Comparison of ENCODE assay signal across 19 mouse cellular contexts in the genomic region with DNA sequence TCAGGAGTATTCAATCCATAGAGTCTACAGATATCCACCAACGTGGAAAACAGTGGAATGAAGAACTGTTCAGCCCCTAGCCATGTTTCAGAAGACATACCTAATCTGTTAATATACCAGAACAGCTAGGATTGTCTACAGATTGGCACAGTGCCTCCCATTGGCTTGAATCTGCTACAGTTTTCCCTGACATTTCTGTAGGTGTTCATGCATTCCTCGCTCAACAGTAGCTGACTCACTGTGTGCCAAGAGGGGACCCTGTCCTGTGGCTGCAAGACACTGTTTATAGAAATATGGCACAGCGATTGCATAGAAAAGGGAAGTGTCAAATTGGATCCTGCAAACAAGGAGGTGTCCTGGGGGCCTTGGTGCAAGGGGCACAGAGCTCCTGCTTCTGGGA. TPM values are rescaled to one million over a fixed set of nuclear protein-coding genes. Genes with fewer than 3 reads are reported as not detected.
DNase-seq lines count a peak whose midpoint lies in the region; ATAC-seq and TF ChIP-seq lines count a peak whose summit lies in the region.
"Had no signal": no experiment of that assay in that cellular context is flagged by ENCODE, and none has a peak within 500 bp of the region (broad histone marks: within the 10 kb centered on the region; RNA-seq: fewer than 3 reads in every experiment).

No protein-coding gene starts in this region.

- no peaks in the 10 kb centered on the region for H3K36me3 ChIP-seq in kidney, postnatal 0 days (ENCODE audit: insufficient read depth, low read length)
- no peaks in the 10 kb centered on the region for H3K36me3 ChIP-seq in kidney, embryonic 15.5 days
- no peaks in the 10 kb centered on the region for H3K36me3 ChIP-seq in forebrain, embryonic 15.5 days
- H3K36me3 ChIP-seq: embryonic facial prominence, embryonic 12.5 days; heart, embryonic 12.5 days; hindbrain, embryonic 10.5 days had no signal

- H3K9me3 ChIP-seq in kidney, postnatal 0 days (replicated peaks; ENCODE audit: low read length) = no peaks in the 10 kb centered on the region
- no peaks in the 10 kb centered on the region for H3K9me3 ChIP-seq in kidney, embryonic 15.5 days (replicated peaks)
- no peaks in the 10 kb centered on the region for H3K9me3 ChIP-seq in forebrain, embryonic 15.5 days
- H3K9me3 ChIP-seq: embryonic facial prominence, embryonic 12.5 days; heart, embryonic 12.5 days; hindbrain, embryonic 10.5 days had no signal

- 59% methylated on average over 3 of the region's 3 CpGs for WGBS in kidney, postnatal 0 days
- WGBS in kidney, embryonic 15.5 days = 60% methylated on average over 3 of the region's 3 CpGs
- WGBS in forebrain, embryonic 15.5 days = 77% methylated on average over 3 of the region's 3 CpGs

- H3K9ac ChIP-seq in kidney, postnatal 0 days (ENCODE audit: low read depth, low read length) = no peak overlapping the region
- no peak overlapping the region for H3K9ac ChIP-seq in kidney, embryonic 15.5 days
- H3K9ac ChIP-seq in forebrain, embryonic 15.5 days (replicated peaks) = no peak overlapping the region
- H3K9ac ChIP-seq: embryonic facial prominence, embryonic 12.5 days; heart, embryonic 12.5 days had no signal

- no peaks in the 10 kb centered on the region for H3K4me1 ChIP-seq in kidney, postnatal 0 days (replicated peaks; ENCODE audit: insufficient read depth, low read length)
- H3K4me1 ChIP-seq in kidney, embryonic 15.5 days = peaks cover 22% of the 10 kb centered on the region
- peaks cover 11% of the 10 kb centered on the region for H3K4me1 ChIP-seq in forebrain, embryonic 15.5 days

- H3K27ac ChIP-seq in kidney, postnatal 0 days = no peak overlapping the region
- no peak overlapping the region for H3K27ac ChIP-seq in kidney, embryonic 15.5 days
- no peak overlapping the region for H3K27ac ChIP-seq in forebrain, embryonic 15.5 days (replicated peaks)
- H3K27ac ChIP-seq: embryonic facial prominence, embryonic 12.5 days; heart, adult 2 months; hindbrain, embryonic 10.5 days had no signal

- H3K27me3 ChIP-seq in kidney, postnatal 0 days (ENCODE audit: insufficient read depth, low read length) = no peaks in the 10 kb centered on the region
- 0 out of 2 replicates have a peak, but pooled peaks cover 6% of the 10 kb centered on the region for H3K27me3 ChIP-seq in kidney, embryonic 15.5 days
- H3K27me3 ChIP-seq in forebrain, embryonic 15.5 days = no peaks in the 10 kb centered on the region
- H3K27me3 ChIP-seq: CH12.LX; embryonic facial prominence, embryonic 12.5 days; Patski had no signal

- peak; percentile 26 to 49 for DNase-seq in frontal cortex, postnatal 36 days (ENCODE audit: low spot score in 2 of 2)
- no peak for DNase-seq in frontal cortex, postnatal 25 days (ENCODE audit: low spot score in 2 of 2)
- no peak for DNase-seq in kidney, postnatal 0 days (ENCODE audit: low spot score)
- peak; percentile 28 for DNase-seq in right cerebral cortex, adult 18-20 months
- no peak for DNase-seq in right cerebral cortex, postnatal 10 days (ENCODE audit: low spot score in 2 of 2)
- DNase-seq: adrenal gland, postnatal 14 days; cerebellum, adult 2 months; gastrocnemius, postnatal 10 days; heart, adult 2 months had no signal

- no peak for TF ChIP-seq CTCF in kidney, postnatal 0 days (IDR thresholded peaks at IDR 0.05; ENCODE audit: low read depth)

- ATAC-seq in kidney, postnatal 0 days (replicated peaks; ENCODE audit: low FRiP score, low read depth) = 0 out of 2 replicates have a peak, but pooled peaks have one; percentile 6
- ATAC-seq in kidney, embryonic 15.5 days (replicated peaks; ENCODE audit: low FRiP score) = no peak
- no peak for ATAC-seq in forebrain, embryonic 15.5 days (replicated peaks)
- ATAC-seq: activated CD4-positive, CD25-positive, alpha-beta regulatory T cell, adult 4 months; forebrain, embryonic 16.5 days; inflammation-experienced regulatory T-cells, adult 6 months had no signal

- H3K4me3 ChIP-seq in kidney, postnatal 0 days (replicated peaks; ENCODE audit: low read depth, low read length) = no peak overlapping the region
- H3K4me3 ChIP-seq in kidney, embryonic 15.5 days (replicated peaks) = no peak overlapping the region
- H3K4me3 ChIP-seq in forebrain, embryonic 15.5 days = no peak overlapping the region
- H3K4me3 ChIP-seq: embryonic facial prominence, embryonic 12.5 days; heart, adult 2 months; heart, embryonic 12.5 days; hindbrain, embryonic 10.5 days had no signal

- H3K4me2 ChIP-seq in kidney, postnatal 0 days (ENCODE audit: low read length) = no peak overlapping the region
- H3K4me2 ChIP-seq in kidney, embryonic 15.5 days = no peak overlapping the region
- H3K4me2 ChIP-seq in forebrain, embryonic 15.5 days (replicated peaks) = no peak overlapping the region
- H3K4me2 ChIP-seq: embryonic facial prominence, embryonic 12.5 days; heart, embryonic 12.5 days had no signal

RNA-seq across cellular contexts. Expression of a gene that starts 36.6 kb away (rescaled TPM):
- polyA plus RNA-seq in kidney, postnatal 0 days (2015; fragmentation: Nextera tagmentation; extraction: Ambion mirVana) = not detected in 2 replicates
- polyA plus RNA-seq in kidney, embryonic 15.5 days (2015; fragmentation: Nextera tagmentation; extraction: Ambion mirVana) = 0.10 TPM in 1 of 2 replicates, not detected in the other
- 1.2 and 1.8 TPM in 2 replicates for polyA plus RNA-seq in forebrain, embryonic 15.5 days (2015; fragmentation: Nextera tagmentation; extraction: Ambion mirVana)
- polyA plus RNA-seq: activated CD4-positive, CD25-positive, alpha-beta regulatory T cell, adult 4 months; inflammation-experienced regulatory T-cells, adult 6 months had no signal

Comparison
In these comparisons a context has a peak if more than half of its experiments do, and no peak if none do; other contexts are left out.
1. DNase-seq: peak in frontal cortex, postnatal 36 days (2 of 2) and right cerebral cortex, adult 18-20 months (single experiment); none in frontal cortex, postnatal 25 days (0 of 2), kidney, postnatal 0 days (single experiment) and right cerebral cortex, postnatal 10 days (0 of 2).